Mouse (Mus musculus) R1 (cell line): ENCODE data around the gene Sh3tc1.

ENCODE experiments used
- DNase-seq: peaks from one replicate; pipeline ENCODE4 v3.0.0-alpha.2; 2018; ENCODE audit warnings: low read depth, low spot score

Sh3tc1 gene

DNA sequence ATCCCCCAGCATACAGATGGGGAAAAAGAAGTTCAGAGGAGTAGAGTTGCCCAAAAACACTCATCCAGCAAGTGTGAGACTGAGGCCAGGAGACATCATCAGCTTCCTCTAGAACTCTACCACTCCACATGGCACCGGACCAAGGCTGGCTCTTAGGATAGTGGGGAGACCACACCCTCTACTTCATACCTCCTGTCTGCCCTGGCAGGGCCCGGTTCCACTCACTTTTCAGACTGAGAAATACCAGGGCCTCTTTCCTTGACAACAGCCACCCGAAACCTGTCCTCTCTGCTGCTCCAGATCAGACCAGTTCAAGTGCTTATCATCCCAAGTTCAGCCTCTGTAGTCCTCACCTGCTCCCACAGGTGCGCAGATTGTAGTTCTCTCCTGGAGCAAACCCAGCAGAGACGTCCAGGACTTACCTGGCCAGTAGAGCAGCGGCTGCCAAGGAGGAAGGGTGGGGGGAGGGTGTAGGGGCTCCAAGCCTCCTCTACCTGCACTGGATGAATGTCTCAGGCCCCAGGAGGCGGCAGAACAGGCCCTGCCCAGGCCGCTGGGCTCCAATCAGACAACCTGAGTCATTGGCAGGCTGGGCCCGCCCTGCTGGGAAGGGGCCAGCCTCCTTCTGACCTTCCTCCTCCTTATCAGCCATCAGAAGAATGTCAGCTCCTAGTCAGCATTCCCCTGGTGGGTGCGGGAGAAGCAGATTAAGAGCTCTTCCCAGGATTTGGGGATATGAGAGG, at the start of gene Sh3tc1:
Sh3tc1 (minus strand) TSS at position 452 of the 743 bp plus-strand sequence.
- peak; percentile 95 for DNase-seq

DNA sequence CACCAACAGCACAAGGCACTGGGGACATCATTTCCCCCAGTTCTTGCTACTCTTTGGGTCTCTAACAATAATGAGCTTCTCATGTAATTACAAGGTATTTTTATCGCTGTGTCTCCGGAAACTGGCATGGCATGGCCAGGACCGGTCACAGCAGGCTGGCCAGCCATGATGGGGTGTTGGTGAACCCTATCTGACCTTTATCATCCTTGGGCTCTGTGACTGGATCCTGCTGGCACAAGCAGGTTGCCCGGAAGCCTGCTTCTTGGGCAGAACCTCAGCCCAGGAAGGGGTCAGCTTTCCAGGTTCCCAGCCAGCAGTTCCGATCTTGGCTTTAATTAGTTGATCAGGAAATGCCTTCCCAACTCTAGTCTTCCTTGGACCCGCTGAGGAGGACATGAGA, 48.9 kb upstream of the Sh3tc1 start:
- no peak for DNase-seq

GRCm38 (mm10) chr5:35787847-35788246, 48.1 kb upstream of the Sh3tc1 start:
- no peak for DNase-seq

DNA sequence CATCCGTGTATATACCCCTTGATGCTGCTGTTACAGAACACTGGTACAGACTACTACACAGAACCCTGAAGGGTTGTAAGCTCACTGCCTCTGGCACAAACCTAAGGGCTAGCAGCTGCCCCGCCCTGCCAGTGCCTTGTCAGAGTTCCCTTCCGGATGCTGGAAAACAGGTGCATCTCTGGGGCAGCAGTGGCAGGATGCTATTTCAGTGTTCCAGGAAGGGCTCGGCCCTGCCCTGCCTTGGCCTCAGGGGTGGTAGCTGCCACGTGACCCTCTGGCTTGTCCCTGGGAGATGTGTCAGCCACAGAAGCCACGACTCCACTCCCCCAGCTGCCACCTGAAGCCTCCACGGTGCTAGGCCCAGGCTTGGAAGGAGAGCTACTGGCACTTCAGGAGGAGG, 46.1 kb upstream of the Sh3tc1 start:
- DNase-seq: no peak

DNA sequence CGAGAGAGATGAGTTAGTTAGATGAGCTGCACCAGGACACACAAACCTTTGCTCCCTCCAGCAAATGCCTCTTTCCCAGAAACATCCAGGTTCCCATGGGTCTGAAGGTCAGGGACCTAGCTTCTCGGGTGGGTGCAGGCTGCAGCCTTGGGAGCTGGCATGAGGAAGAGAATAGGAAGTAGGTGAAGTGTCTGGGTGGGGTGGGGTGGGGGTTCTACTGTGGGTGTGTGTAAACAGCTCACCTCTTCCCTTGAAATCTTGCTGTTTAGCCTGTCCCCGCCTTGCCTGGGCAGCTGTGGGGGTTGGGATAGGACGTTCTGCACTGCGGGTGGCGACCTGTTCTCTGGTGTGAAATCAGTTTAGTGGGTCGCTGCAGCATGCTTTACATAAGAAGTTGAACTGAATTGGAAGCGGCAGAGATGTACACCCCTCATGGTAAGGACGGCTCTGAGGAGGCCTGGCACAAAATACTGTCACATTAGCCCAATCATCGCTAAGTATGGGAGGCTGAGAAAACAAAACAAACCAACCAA, 42.9 kb upstream of the Sh3tc1 start:
- DNase-seq: peak; percentile 41

DNA sequence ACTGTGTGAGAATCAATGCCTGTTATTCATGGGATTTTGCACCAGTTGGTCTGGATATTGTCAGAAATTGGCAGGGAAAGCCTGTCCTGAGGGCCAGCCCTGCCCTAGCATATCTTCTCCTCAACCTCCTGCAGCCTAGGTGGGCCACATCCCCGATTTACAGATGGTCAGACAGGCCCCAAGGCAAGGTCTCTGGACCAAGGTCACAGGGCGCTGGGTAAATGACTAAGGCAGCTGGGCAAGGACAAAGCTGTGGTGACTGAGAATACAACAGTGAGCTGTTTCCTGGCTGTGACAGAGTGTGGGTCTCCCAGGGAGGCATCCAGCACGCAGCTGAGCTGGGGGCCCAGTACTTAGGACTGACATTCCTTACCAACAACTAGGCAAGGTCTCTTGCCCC, 41.3 kb upstream of the Sh3tc1 start:
- DNase-seq: no peak

DNA sequence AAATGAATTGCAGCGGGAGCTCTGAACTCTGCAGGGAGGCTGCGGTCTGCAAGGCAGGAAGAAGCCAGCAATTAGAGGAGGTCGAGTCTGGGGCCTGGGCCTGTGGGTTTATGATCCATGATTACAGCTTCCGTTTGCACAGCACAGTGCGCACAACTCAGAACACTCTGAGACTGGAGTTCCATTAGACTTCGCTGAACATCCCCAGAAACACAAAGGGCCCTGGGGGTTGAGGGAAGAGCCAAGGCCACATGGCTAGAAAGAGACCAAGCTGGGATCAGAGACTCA, 34.3 kb upstream of the Sh3tc1 start:
- no peak for DNase-seq

DNA sequence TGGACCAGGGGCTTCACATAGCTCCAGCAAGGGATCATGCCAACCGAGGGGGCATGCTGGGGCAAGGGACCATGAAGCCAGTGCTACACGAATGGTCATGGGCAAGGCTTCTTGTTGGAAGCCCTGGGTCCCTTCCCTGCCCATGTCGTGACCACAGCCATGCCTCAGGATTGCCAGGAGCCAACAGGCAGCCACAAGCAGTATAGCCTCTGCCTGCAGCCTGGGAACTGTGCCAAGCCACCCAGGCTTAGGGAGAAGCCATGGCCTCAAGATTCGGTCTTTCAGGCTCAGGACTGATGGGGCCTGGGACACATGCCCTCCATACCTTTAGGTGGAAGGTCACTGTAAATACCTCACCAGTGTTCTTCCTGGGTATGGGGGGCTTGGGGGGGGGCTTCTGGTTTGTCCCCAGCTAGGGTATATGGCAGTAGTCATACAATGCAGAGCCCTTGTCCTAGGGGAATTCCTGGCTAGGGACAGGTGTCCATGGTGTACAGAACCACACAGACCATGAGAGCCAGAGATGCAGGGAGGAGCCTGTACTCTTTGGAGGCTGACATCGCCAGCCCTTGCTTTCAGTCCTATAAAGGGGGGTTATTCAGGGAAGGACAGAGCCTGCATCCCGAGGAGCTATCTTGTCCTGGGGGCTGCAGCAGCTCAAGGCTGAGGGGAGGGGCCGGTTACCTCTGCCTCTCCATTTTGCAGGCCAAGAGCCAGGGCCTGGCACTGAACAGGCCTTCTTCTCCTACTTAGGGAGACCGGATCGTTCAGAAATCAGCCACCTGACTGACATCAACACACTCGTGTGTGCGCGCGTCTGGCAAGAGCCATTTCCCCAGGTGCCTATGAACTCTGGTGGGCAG, 33.7 kb upstream of the Sh3tc1 start:
- no peak for DNase-seq

- peak; percentile 91 for DNase-seq
These were observed 31.3 kb upstream of the Sh3tc1 start for GRCm38 (mm10) chr5:35770891-35771663.

DNA sequence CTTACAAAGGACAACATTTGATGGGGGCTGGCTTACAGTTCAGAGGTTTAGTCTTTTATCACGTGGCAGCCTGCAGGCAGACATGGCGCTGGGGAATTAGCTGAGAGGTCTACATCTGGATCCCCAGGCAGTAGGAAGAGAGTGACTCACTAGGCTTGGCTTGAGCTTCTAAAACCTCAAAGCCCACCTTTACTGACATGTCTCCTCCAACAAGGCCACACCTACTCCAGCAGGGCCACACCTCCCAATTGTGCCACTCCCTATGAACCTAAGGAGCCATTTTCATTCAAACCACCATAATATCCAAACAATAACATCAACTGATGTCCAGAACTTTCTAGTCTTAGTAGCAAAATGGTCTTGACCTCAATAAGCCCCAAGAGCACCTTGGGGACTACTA, 30.5 kb upstream of the Sh3tc1 start:
- DNase-seq: peak; percentile 85

DNA sequence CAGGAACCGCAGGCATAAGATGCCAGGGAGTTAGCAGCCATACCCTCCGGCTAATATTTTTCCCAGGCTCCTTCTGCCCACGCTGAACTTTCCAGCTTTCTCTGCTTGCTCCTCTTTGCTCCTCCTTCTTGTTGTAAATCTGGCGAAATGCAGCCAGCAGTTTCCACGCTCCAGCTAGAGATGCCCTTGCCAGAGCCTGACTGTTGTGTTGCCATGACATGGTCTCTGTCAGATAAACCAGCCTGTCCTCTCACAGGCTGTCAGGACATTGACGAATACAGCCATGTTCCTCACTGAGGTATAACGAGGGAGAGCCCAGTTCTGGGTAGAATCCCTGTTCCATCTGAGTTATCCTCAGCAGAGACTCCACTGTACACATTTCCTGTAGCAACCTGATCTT, 29.2 kb upstream of the Sh3tc1 start:
- no peak for DNase-seq

- DNase-seq: peak; percentile 77
These were observed 28.7 kb upstream of the Sh3tc1 start for GRCm38 (mm10) chr5:35768525-35768924.

DNA sequence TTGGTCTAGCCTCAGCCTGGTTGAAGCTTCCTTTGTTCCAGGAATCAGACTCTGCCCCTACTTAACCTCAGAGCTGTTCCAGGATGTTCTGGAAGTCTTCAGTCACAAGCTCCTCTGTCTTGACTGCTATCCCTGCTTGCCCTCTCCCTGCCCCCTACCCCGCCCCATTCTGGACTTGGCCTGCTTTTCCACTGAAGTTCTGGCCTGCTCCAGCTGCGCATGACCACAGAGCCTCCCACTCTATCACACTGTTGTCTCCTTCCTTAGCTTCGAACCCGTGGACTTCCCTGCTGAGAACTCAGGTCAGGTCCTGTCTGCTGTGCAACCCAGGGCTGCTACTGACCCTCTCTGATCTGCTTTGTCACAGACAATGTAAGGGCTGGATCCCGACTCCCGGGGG, 26.1 kb upstream of the Sh3tc1 start:
- no peak for DNase-seq

GRCm38 (mm10) chr5:35762850-35763249, 23.1 kb upstream of the Sh3tc1 start:
- DNase-seq: no peak

- no peak for DNase-seq
These were observed 22.6 kb upstream of the Sh3tc1 start for GRCm38 (mm10) chr5:35762388-35762787.

- DNase-seq: peak; percentile 77
These were observed 21.5 kb upstream of the Sh3tc1 start for GRCm38 (mm10) chr5:35761323-35761722.

DNA sequence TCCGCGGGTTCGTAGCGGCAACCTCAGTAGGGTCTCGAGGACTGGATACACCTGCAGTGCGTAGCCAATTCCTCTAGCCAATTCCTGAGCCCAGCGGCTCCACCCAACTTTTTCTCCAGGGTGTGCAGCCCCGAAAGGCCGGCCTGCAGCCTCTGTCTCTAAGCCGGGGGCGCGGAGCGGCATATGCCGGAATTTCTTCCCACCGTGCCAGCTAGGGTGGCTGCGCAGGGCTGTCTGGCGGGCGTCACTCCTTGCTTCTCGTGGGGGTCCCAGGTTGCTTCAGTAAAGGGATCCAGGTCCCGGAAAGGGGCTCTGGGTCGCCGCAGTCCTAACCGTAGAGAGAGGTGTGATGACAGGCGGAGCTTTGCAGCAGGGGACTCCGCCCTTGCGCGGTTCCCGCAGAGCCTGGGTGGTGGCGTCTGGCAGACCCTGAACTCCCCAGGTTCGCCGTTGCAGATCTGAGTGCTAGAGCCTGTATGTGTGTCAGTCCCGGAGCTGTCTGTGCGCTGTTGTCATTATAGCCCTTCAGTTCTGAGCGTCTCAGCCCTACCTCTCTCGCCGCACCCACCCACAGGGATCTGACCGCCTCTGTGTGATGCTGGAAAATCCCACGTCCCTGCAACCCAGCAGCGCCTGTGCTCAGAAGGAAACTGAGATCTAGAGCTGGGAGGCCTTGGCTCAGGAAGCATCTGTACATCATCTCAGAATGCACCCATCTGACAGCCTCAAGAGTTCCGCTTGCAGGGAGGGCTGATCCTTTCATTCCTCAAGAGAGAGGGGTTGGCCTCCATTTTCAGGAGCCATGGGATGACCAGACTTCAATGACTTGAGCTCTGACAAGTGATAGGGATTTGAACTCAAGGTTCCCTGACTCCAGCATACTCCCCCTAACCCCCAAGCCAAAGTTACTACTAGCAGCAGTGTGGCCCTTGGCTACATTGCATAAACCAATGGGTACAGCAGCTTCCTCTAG, 18.6 kb upstream of the Sh3tc1 start:
- peak; percentile 72 for DNase-seq

DNA sequence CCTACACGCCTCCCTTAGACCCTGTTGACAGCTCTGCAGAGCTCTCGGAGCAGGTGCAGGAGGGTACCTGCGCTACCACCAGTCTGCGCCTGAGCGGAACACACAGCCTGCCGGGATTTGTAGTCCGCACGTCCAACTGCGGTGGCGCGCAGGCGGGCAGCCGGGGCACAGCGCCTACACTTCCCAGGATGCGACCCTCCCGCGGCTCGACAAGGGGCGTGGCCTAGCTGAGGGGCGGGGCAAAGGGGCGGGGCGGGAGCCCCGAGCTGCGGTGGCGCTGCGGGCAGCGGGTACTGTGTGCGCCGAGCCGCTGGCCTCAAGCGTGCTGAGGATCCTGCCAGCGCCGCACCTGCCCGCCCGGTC, 17.8 kb upstream of the Sh3tc1 start, which contains the start of gene Ablim2:
Ablim2 (plus strand) TSS at position 242 of the 363 bp plus-strand sequence.
- DNase-seq: peak; percentile 97

GRCm38 (mm10) chr5:35756997-35757638, 17.3 kb upstream of the Sh3tc1 start:
- DNase-seq: peak; percentile 76

- DNase-seq: no peak
These were observed 16.2 kb upstream of the Sh3tc1 start for GRCm38 (mm10) chr5:35756020-35756419.
